Mouse (Mus musculus): Measurements from ENCODE around the gene Ambp. TPM values are rescaled to one million over a fixed set of nuclear protein-coding genes. Genes with fewer than 3 reads are reported as not detected.

Gene Ambp
- polyA plus RNA-seq, 1 experiment from 2014 or later, result not detected

Other genes starting within 250 kb of the Ambp start
- 29.5 and 39.8 TPM in 2 replicates for gene Zfp618, start 189.2 kb downstream of the Ambp start, polyA plus RNA-seq (2014; fragmentation: Nextera tagmentation; extraction: Ambion mirVana)
- gene Kif12, start 17.3 kb upstream of the Ambp start, polyA plus RNA-seq (2014; fragmentation: Nextera tagmentation; extraction: Ambion mirVana), result not detected in 2 replicates
- gene Col27a1, start 59.2 kb upstream of the Ambp start, polyA plus RNA-seq (2014; fragmentation: Nextera tagmentation; extraction: Ambion mirVana), result 1.2 and 1.4 TPM in 2 replicates
- not detected in 2 replicates for gene Orm1, start 189.8 kb upstream of the Ambp start, polyA plus RNA-seq (2014; fragmentation: Nextera tagmentation; extraction: Ambion mirVana)
- gene Orm3, start 201.4 kb upstream of the Ambp start, polyA plus RNA-seq (2014; fragmentation: Nextera tagmentation; extraction: Ambion mirVana), result not detected in 2 replicates
- not detected in 2 replicates for gene Orm2, start 207.7 kb upstream of the Ambp start, polyA plus RNA-seq (2014; fragmentation: Nextera tagmentation; extraction: Ambion mirVana)
- gene Akna, start 248.6 kb upstream of the Ambp start, polyA plus RNA-seq (2014; fragmentation: Nextera tagmentation; extraction: Ambion mirVana), result 3.0 and 6.1 TPM in 2 replicates